Mouse (Mus musculus): ENCODE measurements at regions not wholly inside any gene's neighbourhood (a gene's known extent, or its start where the extent isn't known, plus 50 kb on each side); places are given as distances from the start of the nearest gene placed in this dataset.

GRCm38 (mm10) chr6:135629236-135629635 is 266.9 kb downstream of the Emp1 start:
- TF ChIP-seq CTCF (IDR thresholded peaks at IDR 0.05; ENCODE audit: control insufficient read depth, insufficient read depth, low read length) (no peak), POLR2A (IDR thresholded peaks at IDR 0.05; ENCODE audit: borderline replicate concordance, control insufficient read depth, low read depth, low read length) (no peak)
